Mouse (Mus musculus) kidney, postnatal 10 days (tissue): ENCODE data around the gene Pla2r1.

Experiments
- DNase-seq: peaks from one replicate; pipeline ENCODE4 v3.0.0; 2021; ENCODE audit warnings: mixed read lengths

Gene Pla2r1

DNA sequence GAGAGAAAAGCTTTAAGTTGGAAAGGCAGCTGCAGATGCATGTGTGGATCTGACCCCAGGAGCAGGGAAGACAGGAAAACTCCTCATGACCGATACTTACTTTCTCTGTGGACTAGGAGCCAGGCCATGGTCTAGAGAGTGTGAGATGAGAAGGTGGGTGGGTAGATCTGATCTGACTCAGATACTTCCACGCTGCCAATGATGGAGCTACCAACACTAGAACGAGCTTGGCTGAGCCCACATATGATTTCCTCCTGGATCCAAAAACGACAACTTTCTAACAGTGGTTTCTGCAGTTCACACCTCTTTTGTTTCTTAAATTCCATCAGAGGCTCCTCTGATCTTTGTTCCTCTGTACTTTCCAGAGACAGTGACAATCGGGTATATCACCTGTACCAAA is 151.4 kb downstream of the Pla2r1 start:
- DNase-seq: no peak

- no peak for DNase-seq
These were observed 159.3 kb downstream of the Pla2r1 start for GRCm38 (mm10) chr2:60393786-60394185.

GRCm38 (mm10) chr2:60392286-60392685 is 160.8 kb downstream of the Pla2r1 start:
- DNase-seq: no peak

- DNase-seq: no peak
These were observed 165.7 kb downstream of the Pla2r1 start for GRCm38 (mm10) chr2:60387363-60387762.

DNA sequence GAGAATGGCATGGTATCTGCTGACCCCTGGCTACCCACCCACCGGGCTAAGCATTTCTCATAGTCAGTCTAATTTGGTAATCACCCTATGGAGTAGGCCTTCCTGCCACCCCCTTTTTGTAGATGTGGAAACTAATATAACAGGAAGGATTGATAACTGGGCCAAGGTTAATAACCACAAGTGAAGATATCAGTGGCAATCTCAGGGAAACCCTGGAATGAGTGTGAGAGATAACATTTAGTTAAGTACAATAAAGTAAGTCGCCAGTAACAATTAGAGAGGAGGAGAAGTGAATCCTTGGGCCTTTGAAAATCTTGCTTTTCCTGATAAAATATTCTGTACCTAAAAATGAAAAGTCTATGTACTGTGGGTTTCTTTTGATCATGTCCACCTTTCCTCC is 166.3 kb downstream of the Pla2r1 start:
- no peak for DNase-seq

- DNase-seq: peak; percentile 32
These were observed 168.4 kb downstream of the Pla2r1 start for GRCm38 (mm10) chr2:60384763-60385085.

GRCm38 (mm10) chr2:60384083-60384762 is 168.9 kb downstream of the Pla2r1 start:
- DNase-seq: no peak

DNA sequence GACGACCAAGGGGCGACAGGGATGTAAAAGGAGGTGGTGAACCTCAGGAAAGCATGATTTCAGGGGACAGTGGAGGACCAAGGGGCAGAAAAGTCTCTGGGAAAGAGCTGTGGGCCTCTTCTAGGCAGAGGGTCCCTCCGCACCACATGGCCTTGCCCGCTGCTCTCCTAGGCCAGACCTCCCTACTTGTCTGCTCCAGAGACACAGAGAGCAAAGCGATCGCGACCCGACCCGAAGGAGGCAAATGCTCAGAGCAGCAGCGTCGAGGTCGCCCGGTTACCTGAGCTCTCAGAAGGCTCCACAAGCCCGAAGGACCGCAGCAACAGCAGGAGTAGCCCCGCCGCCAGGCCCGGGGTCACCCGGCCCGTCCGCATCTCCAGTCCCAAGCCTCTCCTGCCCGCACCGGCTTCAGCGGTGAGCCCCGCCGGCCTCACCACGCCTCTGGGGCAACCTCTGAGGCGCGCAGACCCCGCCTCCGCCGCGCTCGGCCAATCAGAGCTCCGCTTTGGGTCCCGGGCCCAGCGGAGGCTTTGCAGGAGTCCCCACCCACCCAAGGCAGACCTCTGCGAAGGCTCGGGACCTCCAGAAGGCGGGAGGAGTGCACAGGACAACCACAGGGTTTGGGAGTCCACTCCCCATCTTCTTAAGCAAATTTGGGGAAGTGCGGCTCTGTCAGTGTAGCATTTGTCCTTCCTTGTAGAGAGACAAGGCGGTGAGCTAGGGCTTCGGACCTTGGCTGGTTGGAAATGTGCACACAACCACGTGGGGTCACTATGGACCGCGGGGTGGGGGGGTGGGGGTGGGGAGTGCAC is 170.0 kb downstream of the Pla2r1 start, which contains the start of gene Ly75:
TSS of gene Ly75 (minus strand) at position 446 of the 812 bp plus-strand sequence.
- DNase-seq: peak; percentile 90

DNA sequence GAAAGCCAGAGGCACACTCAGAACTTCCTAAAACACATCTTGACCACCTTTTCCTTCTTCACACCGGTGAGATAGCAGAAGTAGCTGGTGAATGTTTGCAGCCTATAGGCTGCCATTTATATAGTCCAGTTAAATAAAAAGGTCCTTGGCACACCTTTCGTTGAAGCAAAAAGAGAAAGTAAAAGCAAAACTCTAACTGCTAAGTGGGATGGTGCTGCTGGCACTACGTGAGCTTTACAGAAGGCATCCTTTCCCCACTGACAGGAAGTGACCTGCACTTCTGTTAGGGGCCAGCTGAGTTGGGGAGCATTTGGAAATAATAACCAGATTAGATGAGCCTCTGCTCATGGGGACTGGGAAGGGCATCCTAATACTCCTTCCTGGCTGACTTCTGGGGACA is 170.8 kb downstream of the Pla2r1 start:
- no peak for DNase-seq

- DNase-seq: no peak
These were observed 175.8 kb downstream of the Pla2r1 start for GRCm38 (mm10) chr2:60377260-60377659.

DNA sequence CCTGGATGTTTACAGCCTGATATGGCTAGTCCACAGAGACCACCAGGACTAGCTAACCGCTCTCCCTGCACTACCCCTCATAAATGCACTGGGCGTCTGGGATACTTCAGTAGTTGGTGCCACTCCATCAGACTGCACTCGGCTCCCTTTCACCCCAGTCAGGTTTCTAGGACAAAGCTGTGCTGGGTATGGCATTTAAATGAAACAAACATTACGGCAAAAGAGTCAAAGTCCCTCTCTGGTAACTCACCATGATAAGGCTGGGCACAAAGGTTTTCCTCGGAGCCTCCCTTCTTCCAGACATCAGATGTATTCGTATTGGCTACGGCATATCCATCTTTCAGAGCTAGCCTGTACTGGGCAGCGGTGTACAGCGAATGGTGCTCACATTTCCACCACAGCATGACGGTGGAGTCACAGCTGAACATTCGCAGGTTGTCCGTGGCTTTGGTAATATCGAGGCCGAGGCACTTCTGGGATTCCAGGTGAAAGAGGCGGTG is 177.4 kb downstream of the Pla2r1 start:
- DNase-seq: no peak

DNA sequence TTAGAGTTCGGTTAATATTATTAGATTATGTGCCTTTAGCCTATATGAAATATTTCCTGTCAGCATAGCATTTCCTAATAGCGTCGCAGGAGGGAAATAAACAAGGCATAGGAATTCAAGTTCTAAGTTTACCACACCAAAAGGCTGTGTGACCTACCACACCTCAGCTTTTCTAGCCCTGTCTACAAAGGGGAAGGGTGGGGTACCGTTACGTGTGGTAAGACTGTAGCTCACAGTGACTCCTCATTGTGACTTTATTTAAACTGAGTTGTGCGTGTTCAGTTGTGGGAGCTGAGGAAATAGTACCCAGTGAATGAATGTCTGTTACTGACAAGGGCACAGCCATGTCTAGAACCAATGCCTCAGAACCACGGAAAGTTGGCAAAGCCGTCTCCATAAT is 178.0 kb downstream of the Pla2r1 start:
- DNase-seq: no peak

- DNase-seq: no peak
These were observed 182.9 kb downstream of the Pla2r1 start for GRCm38 (mm10) chr2:60370188-60370587.

DNA sequence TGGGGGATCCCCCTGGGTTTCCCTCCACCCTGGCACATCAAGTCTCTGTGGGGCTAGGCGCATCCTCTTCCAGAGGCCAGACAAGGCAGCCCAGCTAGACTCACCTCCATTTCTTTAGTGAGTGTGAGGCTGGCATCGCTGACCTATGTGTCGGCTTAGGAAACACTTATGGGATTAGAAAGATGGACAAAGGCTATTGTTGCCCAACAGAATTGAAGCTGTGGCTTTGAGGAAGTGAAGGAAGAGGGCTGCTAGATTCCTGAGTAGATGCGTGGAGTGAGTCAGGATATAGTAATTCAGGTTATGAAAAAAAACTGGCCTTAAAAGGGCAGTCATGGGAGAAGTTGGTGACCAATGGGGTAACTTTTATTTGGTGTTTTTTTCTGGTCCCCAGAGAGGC is 183.7 kb downstream of the Pla2r1 start:
- no peak for DNase-seq

DNA sequence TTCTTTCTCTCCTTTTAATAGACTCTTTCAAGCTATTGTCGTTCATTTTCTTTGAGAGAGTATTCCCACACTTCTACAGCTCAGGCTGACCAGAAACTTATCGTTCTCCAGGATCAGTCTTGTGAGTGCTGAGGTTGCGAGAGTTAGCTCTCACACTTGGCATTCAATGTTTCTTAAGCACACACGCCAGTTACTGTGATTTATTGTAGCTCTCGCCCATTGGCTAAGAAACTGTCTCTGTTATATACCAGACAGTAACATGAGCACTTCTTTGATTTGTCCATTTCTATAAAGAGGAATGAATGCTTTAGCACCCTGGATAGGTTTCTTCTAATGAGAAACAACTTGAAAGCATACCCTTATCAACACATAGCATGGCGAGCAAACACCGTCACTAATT is 185.2 kb downstream of the Pla2r1 start:
- DNase-seq: no peak
